Mouse (Mus musculus) kidney, adult 2 months (tissue): ENCODE data around the gene Enho.

Experiments used
- CTCF ChIP-seq: fragments of 200-500 bp; conservative IDR thresholded peaks from 2 replicates; pipeline ENCODE4 v1.5.1; 2011; ENCODE audit warnings: low read depth, mild to moderate bottlenecking, control low read depth, low read length, moderate library complexity, mixed read lengths; ENCODE audit not compliant: insufficient read depth, insufficient read length
- POLR2A ChIP-seq: fragments of 200-500 bp; IDR thresholded peaks from one replicate; pipeline ENCODE4 v1.6.1; 2011; ENCODE audit warnings: low read depth, low read length, control low read depth

- TF ChIP-seq CTCF (no peak), POLR2A (no peak)
Measured at GRCm38 (mm10) chr4:41662723-41663122, 22.6 kb upstream of the Enho start.
